Mouse (Mus musculus) embryonic fibroblast, embryonic 13.5 days (primary cell): ENCODE results near the gene Dach1. TPM values are rescaled to one million over a fixed set of nuclear protein-coding genes. Genes with fewer than 3 reads are reported as not detected.

Source experiments
- H3K27ac ChIP-seq: 2 replicates; pipeline ENCODE4 v1.5.1; 2012; ENCODE audit warnings: low read length, control low read depth, inconsistent platforms; ENCODE audit not compliant: insufficient read depth
- H3K4me1 ChIP-seq: 2 replicates; pipeline ENCODE4 v1.6.1; 2011; ENCODE audit warnings: low read length; ENCODE audit not compliant: control insufficient read depth, insufficient read depth
- H3K4me3 ChIP-seq: 2 replicates; pipeline ENCODE4 v1.5.1; 2011; ENCODE audit warnings: mild to moderate bottlenecking, control low read depth, low read length; ENCODE audit not compliant: insufficient read depth
- CTCF ChIP-seq: IDR thresholded peaks from 2 replicates; pipeline ENCODE4 v1.5.1; 2011; ENCODE audit warnings: mild to moderate bottlenecking, control low read depth, low read length, moderate library complexity, borderline replicate concordance; ENCODE audit not compliant: insufficient read depth
- POLR2A ChIP-seq: IDR thresholded peaks from 2 replicates; pipeline ENCODE4 v1.6.1; 2011; ENCODE audit warnings: low read depth, mild to moderate bottlenecking, control low read depth, low read length, moderate library complexity
- polyA plus RNA-seq: library from polyadenylated mRNA; stranded (reverse); fragments of >200 nt; gene quantifications from 2 replicates; pipeline ENCODE4 v1.2.4, GENCODE M21; 2011; ENCODE audit warnings: low read depth; ENCODE audit not compliant: missing spikeins, insufficient read length

Dach1 gene
- polyA plus RNA-seq, 1 experiment: 0.56 TPM

GRCm38 (mm10) chr14:98166318-98166976 lies 3.1 kb downstream of the Dach1 start:
- no peak overlapping the region for H3K4me3 ChIP-seq
- H3K27ac ChIP-seq: no peak overlapping the region
- TF ChIP-seq POLR2A: no peak
- TF ChIP-seq CTCF: no peak
- H3K4me1 ChIP-seq: no peaks in the 10 kb centered on the region

DNA sequence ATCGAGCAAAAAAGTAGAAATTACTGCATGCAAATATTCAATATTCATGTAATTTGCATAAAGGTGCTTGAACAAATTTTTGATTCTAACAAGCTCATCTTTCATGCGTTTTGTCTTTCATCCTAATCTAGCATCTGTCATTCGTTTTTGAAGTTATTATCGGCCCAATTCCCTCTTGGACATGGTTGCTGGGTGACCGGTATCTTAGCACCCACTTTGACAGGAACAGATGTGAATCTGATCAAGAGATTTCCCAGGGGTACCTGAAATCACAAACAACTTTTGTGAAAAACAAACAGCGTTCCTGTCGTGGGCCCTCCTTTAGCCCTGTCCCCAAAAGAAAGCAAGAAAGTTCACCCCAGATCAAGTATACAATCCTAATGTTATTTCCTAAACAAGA lies 12.8 kb downstream of the Dach1 start:
- no peak overlapping the region for H3K4me3 ChIP-seq
- no peak overlapping the region for H3K27ac ChIP-seq
- TF ChIP-seq CTCF: no peak
- TF ChIP-seq POLR2A: no peak
- no peaks in the 10 kb centered on the region for H3K4me1 ChIP-seq

DNA sequence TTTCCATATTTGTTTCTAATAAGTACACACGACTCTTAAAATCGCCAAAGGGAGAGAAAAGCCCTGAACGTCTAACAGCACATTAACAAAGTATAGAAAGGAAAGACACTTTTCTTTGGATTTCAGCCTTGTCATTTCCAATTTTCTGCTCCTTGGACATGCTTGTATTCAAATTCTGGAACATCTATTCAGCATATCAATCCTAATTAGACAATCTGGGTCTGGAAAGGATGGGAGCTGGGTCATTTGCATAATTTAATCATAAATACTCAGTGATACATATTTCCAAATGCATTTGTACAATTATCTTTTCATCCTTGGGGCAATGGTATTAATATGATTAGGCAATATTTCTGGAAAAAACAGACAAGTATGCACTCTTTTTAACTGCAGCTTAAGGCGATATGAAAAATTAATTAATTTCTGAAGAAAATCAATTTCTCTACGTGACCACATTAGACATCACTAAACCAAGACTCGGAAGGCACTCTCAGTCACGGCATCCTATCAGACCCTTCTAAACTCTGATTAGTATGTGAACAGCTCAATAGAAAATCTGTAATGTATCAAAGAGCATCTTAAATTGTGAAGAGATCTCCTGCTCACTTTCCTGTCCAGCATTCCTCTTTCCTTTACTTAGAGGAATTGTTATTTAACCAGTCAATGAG lies 13.7 kb downstream of the Dach1 start:
- no peak overlapping the region for H3K27ac ChIP-seq
- H3K4me1 ChIP-seq: no peaks in the 10 kb centered on the region
- no peak overlapping the region for H3K4me3 ChIP-seq
- no peak for TF ChIP-seq POLR2A
- no peak for TF ChIP-seq CTCF

DNA sequence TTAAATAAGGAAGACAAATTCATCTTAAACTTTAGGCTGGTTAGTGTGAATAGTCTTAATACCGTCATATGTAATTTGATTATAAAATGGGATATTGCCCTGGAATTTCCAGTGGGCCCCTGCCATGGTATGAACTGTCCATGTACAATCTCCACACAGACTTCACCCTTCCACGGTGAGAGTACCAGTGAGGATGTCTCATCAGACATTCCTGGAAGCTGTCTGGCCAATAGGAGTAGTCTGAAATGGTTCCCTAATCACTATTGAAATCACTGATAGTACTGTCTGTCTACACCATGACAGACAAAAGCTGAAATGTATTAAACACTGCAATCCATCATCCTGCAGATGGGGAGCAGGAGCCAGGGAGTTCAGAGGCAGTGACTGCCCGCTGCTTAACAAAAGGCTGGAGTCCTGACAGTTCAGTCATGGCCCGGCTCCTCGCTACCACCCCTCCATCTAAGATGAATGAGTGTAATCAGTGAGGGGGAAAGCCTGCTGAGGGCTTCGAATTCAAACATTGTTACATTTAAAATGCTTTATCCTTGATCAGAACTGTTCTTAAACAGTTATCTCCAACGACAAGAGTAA lies 14.6 kb downstream of the Dach1 start:
- Histone ChIP-seq H3K4me1 (no peaks in the 10 kb centered on the region), H3K4me3 (no peak overlapping the region), H3K27ac (no peak overlapping the region)
- TF ChIP-seq POLR2A (no peak), CTCF (no peak)

DNA sequence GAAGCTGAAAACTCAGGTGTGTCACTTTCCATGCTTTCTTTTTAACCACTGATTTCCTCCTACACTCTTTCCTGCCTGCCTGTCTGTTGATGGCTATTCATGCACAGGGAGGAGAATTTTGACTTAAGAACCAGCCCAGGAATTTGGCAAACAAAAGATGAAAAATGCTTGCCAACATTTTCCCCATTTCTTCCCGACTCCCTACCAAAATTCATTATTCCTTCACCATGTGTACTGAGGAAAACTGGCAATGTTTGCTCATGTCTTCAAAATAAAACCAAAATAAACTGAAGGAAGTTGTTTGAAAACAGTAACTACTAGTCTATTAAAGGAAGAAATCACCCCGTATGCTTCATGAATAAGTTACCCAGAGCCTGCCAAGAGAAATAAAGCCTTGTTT lies 27.8 kb downstream of the Dach1 start:
- no peaks in the 10 kb centered on the region for H3K4me1 ChIP-seq
- TF ChIP-seq CTCF: no peak
- H3K4me3 ChIP-seq: no peak overlapping the region
- H3K27ac ChIP-seq: no peak overlapping the region

- Histone ChIP-seq H3K4me3 (no peak overlapping the region), H3K27ac (no peak overlapping the region), H3K4me1 (no peaks in the 10 kb centered on the region)
- no peak for TF ChIP-seq CTCF
- TF ChIP-seq POLR2A: no peak
These were observed 30.5 kb downstream of the Dach1 start for GRCm38 (mm10) chr14:98138873-98139665.

DNA sequence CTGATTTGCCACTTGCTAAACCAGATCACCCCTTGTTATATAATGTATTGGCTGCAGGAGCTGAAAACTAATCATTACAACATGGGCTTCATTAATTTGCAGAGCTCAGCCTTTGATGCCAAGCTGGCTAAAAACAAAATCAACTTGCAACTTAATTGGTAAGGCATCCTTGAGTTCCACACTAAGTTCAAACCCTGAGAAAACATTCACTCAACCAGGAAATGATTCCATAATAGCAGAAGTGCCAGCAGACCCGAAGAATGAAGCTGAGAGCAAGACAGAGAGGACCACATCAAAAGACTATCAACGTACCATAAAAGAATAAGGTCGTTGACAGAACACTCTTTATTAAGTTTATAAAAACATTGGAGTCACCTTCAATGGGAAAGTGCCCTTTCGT lies 35.0 kb downstream of the Dach1 start:
- Histone ChIP-seq H3K4me3 (no peak overlapping the region), H3K27ac (no peak overlapping the region), H3K4me1 (no peaks in the 10 kb centered on the region)
- TF ChIP-seq CTCF: no peak

- H3K4me1 ChIP-seq: no peaks in the 10 kb centered on the region
- TF ChIP-seq POLR2A (no peak), CTCF (no peak)
- H3K4me3 ChIP-seq: no peak overlapping the region
- no peak overlapping the region for H3K27ac ChIP-seq
These were observed 46.5 kb downstream of the Dach1 start for GRCm38 (mm10) chr14:98123032-98123431.

DNA sequence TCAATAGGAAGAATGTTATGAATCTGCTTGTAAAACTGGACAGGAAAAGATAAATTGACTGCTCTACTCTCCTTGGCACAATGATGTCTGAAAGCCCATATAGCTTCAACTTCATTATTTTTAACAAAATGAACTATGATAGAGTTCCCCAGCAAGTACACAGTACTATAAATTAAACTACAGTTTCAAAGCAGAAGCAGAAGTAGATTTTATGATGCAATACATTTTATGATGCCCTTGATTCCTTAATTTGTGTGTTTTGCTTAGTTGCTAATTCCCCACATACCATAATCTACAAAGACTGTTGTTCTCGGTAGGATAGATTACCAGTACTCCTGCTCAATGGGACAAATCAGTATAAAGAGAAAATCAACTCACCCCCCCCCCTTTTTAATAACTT lies 52.9 kb downstream of the Dach1 start:
- TF ChIP-seq CTCF: no peak
- TF ChIP-seq POLR2A: no peak
- H3K4me3 ChIP-seq: no peak overlapping the region
- no peak overlapping the region for H3K27ac ChIP-seq
- no peaks in the 10 kb centered on the region for H3K4me1 ChIP-seq

DNA sequence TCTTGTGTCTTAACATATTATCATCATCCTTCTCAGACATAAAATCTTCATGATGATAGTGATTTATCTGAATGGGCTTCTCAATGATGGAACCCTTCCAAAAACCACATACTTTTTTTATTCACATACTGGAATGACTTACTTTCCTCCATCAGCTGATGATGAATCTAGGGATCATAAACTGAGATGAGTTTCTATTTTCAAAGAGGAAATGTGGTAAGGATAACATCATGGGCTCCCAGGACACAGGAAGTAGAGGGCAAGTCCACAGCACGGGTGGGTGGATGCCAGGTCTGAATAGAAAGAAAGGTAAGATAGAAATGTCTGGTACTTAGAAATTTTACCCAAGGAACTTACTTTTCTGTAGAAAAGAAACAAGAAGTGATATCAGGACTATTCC lies 56.5 kb downstream of the Dach1 start:
- H3K27ac ChIP-seq: no peak overlapping the region
- no peak overlapping the region for H3K4me3 ChIP-seq
- no peaks in the 10 kb centered on the region for H3K4me1 ChIP-seq
- TF ChIP-seq CTCF (no peak), POLR2A (no peak)
